Mouse (Mus musculus) frontal cortex, postnatal 10 days (tissue): ENCODE results near the gene Rin2.

Experiments
- DNase-seq, 2 experiments: peaks; one replicate each; pipeline ENCODE4 v3.0.0; 2022; ENCODE audit warnings: low spot score in 2 of 2, mixed read lengths in 1 of 2

Rin2 gene

GRCm38 (mm10) chr2:145735079-145735478 is 60.1 kb downstream of the Rin2 start:
- DNase-seq: no peak

- no peak for DNase-seq
Measured at GRCm38 (mm10) chr2:145736543-145736942, 61.5 kb downstream of the Rin2 start.

GRCm38 (mm10) chr2:145737196-145737595 is 62.2 kb downstream of the Rin2 start:
- DNase-seq: no peak

GRCm38 (mm10) chr2:145740729-145741128 is 65.7 kb downstream of the Rin2 start:
- DNase-seq: no peak

- no peak for DNase-seq
Measured at GRCm38 (mm10) chr2:145742795-145743710, 68.0 kb downstream of the Rin2 start.

- DNase-seq: no peak
Measured at GRCm38 (mm10) chr2:145746406-145746805, 71.4 kb downstream of the Rin2 start.

GRCm38 (mm10) chr2:145749645-145750044 is 74.6 kb downstream of the Rin2 start:
- no peak for DNase-seq

GRCm38 (mm10) chr2:145752572-145752971 is 77.6 kb downstream of the Rin2 start:
- no peak for DNase-seq

- DNase-seq: no peak
Measured at GRCm38 (mm10) chr2:145753973-145754372, 79.0 kb downstream of the Rin2 start.

GRCm38 (mm10) chr2:145755864-145756822 is 81.1 kb downstream of the Rin2 start:
- no peak for DNase-seq

GRCm38 (mm10) chr2:145760121-145760520 is 85.1 kb downstream of the Rin2 start:
- DNase-seq: no peak

- DNase-seq: no peak
Measured at GRCm38 (mm10) chr2:145761436-145761835, 86.4 kb downstream of the Rin2 start.

GRCm38 (mm10) chr2:145769964-145770363 is 94.9 kb downstream of the Rin2 start:
- no peak for DNase-seq

GRCm38 (mm10) chr2:145770730-145771536 is 95.9 kb downstream of the Rin2 start:
- no peak for DNase-seq

GRCm38 (mm10) chr2:145783247-145783646 is 108.2 kb downstream of the Rin2 start:
- no peak for DNase-seq

GRCm38 (mm10) chr2:145784246-145784935 is 109.4 kb downstream of the Rin2 start:
- peak in 1 of 2 experiments; percentile 17 for DNase-seq

- DNase-seq: no peak
Measured at GRCm38 (mm10) chr2:145784964-145785363, 109.9 kb downstream of the Rin2 start.

- peak in 1 of 2 experiments; percentile 22 for DNase-seq
Measured at GRCm38 (mm10) chr2:145785758-145786617, 111.0 kb downstream of the Rin2 start.

GRCm38 (mm10) chr2:145786618-145786932 is 111.6 kb downstream of the Rin2 start:
- no peak for DNase-seq

- no peak for DNase-seq
Measured at GRCm38 (mm10) chr2:145787486-145787885, 112.5 kb downstream of the Rin2 start.
